Mouse (Mus musculus): Measurements from ENCODE around the gene Cdca7.
A peak's percentile ranks its signal among the peaks of the same experiment; 100 is the strongest.

Cdca7 gene

GRCm38 (mm10) chr2:72475797-72476485 is at the start of gene Cdca7:
Gene Cdca7 (plus strand): TSS chr2:72476159.
- peak; percentile 73 for DNase-seq (ENCODE audit: low read depth, low spot score)

GRCm38 (mm10) chr2:72426776-72427175 is 49.2 kb upstream of the Cdca7 start:
- DNase-seq (ENCODE audit: low read depth, low spot score) = no peak

- DNase-seq (ENCODE audit: low read depth, low spot score) = no peak
Observed at GRCm38 (mm10) chr2:72427288-72427687, 48.7 kb upstream of the Cdca7 start.

GRCm38 (mm10) chr2:72438941-72439533 is 36.9 kb upstream of the Cdca7 start:
- no peak for DNase-seq (ENCODE audit: low read depth, low spot score)

DNA sequence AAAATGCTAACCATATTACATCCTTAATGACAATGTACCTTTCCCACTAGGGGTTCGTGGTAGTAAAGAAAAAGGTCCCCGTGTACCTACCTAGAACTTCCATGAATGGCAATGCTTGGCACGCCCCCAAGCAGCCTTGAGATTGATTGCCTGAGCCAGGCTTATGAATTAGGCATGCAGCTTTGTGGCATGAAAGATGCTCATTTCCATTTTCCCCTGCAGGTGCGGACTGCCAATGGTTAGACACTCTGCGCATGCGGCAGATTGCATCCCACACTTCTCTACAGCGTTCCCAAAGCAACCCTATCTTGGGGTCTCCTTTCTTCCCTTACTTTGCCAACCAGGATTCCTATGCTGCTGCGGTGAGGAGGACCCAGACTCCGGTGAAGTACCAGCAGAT is 34.9 kb upstream of the Cdca7 start:
- DNase-seq (ENCODE audit: low read depth, low spot score) = no peak

- DNase-seq (ENCODE audit: low read depth, low spot score) = no peak
Observed at GRCm38 (mm10) chr2:72442825-72443224, 33.1 kb upstream of the Cdca7 start.

DNA sequence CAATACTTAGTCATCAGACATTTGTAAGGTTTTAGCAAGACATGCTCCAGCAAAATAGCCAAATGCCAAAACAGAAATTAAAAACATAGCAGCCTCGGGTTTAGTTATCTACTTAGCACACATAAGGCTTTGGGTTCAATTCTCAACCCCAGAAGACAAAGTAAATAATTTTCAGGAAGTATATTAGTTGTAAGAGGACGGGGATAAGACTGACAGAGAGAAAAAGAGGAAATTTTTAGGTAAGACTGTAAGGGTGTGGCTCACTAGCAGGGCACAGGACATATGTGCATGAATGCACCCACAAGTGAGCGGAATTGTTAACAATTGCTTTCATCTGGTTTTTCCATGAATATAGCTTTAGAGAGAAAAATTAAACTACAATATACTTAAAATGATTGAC is 32.0 kb upstream of the Cdca7 start:
- DNase-seq (ENCODE audit: low read depth, low spot score) = no peak

GRCm38 (mm10) chr2:72446106-72446505 is 29.9 kb upstream of the Cdca7 start:
- DNase-seq (ENCODE audit: low read depth, low spot score) = no peak

DNA sequence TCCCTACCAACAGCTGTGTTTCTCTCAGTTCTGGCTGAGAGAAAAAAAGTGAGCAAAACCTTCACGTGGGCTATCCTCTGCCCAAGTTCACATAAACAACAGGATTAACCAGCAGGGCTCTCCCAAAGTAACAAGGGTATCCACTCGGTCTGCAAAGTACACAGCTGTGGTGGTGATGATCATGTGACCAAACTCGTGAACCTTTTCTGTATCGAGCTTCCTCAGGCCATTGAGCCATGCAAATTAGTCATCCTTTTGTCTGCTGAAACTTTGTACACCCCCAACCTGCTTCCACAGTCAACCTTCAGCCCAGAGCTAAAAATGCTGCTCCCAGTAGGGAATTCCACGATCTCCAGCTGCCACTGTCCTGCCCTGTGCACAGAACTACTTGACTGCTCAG is 29.3 kb upstream of the Cdca7 start:
- no peak for DNase-seq (ENCODE audit: low read depth, low spot score)

DNA sequence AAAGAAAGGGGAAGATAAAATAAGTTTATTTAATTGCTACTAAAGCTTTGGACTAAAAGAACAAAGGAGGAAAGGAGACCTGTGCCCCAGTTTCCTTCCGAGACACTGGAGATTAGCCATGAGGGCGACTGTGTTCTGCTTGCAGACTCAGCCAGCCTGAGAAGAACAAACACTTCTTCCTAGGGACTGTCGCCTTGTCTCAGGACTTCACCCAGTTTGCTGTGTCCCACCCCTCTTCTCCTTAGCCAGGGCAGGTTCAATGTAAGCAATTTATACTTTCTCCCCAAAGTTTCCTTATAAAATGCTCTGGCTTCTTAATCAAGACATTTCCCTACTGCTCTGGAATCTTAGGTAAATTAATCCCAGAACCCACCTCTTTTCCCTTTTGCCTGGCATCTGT is 22.4 kb upstream of the Cdca7 start:
- DNase-seq (ENCODE audit: low read depth, low spot score) = no peak

DNA sequence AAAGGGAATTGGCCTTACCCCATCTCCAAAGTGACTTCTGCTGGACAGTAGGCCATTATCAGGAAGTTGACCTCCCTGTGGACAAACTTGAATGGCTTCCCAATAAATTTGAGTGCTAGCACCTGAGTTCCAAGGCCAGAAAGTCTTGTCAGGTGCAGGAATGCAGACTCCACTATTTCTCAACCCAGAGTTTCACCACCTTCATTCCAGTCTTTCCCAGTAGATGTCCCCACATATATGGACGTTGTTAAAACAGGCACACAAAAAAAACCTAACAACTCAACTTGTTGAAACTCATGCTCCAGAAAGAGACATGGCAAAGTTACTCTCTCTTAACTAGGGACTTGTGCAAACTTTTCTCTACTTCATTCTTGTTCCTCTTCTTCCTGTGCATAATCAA is 19.8 kb upstream of the Cdca7 start:
- no peak for DNase-seq (ENCODE audit: low read depth, low spot score)

GRCm38 (mm10) chr2:72464376-72465014 is 11.5 kb upstream of the Cdca7 start:
- no peak for DNase-seq (ENCODE audit: low read depth, low spot score)

- no peak for DNase-seq (ENCODE audit: low read depth, low spot score)
Observed at GRCm38 (mm10) chr2:72467604-72468003, 8.4 kb upstream of the Cdca7 start.

- no peak for DNase-seq (ENCODE audit: low read depth, low spot score)
Observed at GRCm38 (mm10) chr2:72471415-72472070, 4.4 kb upstream of the Cdca7 start.

- no peak for DNase-seq (ENCODE audit: low read depth, low spot score)
Observed at GRCm38 (mm10) chr2:72474531-72475287, 1.2 kb upstream of the Cdca7 start.

- DNase-seq (ENCODE audit: low read depth, low spot score) = no peak
Observed at GRCm38 (mm10) chr2:72475423-72475796, 549 bp upstream of the Cdca7 start.

- DNase-seq (ENCODE audit: low read depth, low spot score) = peak; percentile 20
Observed at GRCm38 (mm10) chr2:72476486-72477211, 690 bp downstream of the Cdca7 start.

DNA sequence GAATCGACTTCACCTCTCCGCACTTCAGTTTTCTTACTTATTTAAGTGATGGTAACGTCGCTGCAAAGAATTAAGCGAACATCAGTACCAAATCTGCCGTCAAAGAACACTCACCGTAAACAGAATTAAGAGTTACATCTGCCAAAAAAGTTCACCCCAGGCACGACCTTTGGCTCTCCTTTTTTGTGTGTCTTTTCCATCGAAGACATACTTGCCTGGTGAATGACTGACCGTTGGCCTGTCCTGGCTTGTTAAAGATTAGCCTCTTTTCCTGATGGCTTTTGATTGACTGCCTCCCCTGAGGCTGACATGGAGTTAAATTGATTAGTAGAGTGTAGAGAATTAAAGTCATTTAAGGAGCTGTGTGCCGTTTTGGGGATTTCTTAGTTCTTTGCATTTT is 1.3 kb downstream of the Cdca7 start:
- DNase-seq (ENCODE audit: low read depth, low spot score) = peak; percentile 11

DNA sequence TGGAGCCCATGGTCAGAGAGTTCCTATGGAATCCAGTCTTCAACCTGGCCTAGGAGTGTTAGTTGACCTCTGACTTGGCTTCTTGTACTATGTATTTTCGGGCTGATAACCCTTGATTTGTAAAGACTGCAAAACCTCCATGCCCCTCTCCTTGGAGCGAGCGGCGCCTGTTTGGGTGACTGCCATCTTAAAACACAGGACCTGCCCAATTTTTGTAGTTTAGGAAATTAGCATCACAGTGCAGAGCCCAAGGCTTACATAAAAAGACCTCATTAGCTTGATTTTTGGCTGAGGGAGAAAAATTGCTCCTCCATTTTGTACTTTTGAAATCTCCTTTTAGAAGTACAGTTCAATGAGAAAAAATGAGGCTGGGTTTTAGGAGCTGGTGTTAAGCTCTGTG is 2.2 kb downstream of the Cdca7 start:
- no peak for DNase-seq (ENCODE audit: low read depth, low spot score)

DNA sequence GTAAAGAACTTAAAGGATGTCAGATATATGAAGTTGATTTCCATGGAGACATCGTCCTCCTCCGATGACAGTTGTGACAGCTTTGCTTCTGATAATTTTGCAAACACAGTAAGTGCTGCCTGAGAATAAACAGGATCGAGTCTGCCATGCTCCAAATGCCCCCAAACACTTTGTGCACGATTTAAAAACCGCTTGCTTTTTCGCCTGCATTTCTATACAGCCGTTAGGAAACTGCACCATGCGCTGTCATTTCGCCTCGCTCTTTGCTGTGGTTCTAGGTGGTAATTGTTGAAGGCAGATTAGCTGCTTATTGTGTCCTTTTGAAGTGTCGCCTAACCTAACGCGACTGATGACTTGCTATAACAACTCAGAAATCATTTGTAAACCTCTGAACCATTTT is 3.0 kb downstream of the Cdca7 start:
- DNase-seq (ENCODE audit: low read depth, low spot score) = no peak

DNA sequence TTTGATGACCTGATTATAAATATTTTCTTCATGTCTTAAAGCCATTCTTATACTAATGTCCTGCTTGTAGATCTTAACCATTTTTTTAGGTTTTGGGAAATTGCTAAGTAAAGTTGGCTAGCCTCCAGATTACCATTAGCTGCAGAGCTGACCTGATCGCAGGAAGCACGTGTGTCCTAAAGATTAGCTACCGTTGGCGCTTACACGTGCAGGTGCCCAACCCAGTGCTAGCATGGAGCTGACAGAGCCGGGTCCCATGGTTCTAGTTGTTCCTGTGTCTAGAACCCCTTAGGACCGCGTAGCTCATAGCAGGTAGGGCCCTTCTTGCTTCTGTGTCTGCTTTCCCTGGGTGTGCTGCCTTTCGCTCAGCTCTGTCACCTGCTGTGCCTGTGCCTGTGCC is 3.9 kb downstream of the Cdca7 start:
- DNase-seq (ENCODE audit: low read depth, low spot score) = no peak

Data from c-Kit-negative CD71-positive TER-119-positive erythroid progenitor cells, embryonic 14.5 days (primary cell).